Mouse (Mus musculus) heart, postnatal 10 days (tissue): ENCODE results near the gene Hlf. TPM values are rescaled to one million over a fixed set of nuclear protein-coding genes. Genes with fewer than 3 reads are reported as not detected.

Experiments
- DNase-seq, 2 experiments: peaks; one replicate each; pipeline ENCODE4 v3.0.0; 2021
- intact Hi-C: fragments of 180-260 bp; cut with DNase I; formaldehyde crosslinking; loops from one replicate; pipeline ENCODE4 v1.15.1; 2025
- total RNA-seq, 2 experiments: library from RNA; stranded (reverse); gene quantifications; 2 replicates each; pipeline ENCODE4 v1.2.3; 2021

The Hlf gene
- total RNA-seq, result 10 to 100 TPM; 15.7 to 22.1 TPM

GRCm38 (mm10) chr11:90390817-90391173 lies at the start of gene Hlf:
Hlf (minus strand) TSS chr11:90390895.
- intact Hi-C loops, result loop anchor here (1.0 to 5.0 kb wide), 2 partner anchors 27 to 208 kb away; no protein-coding TSS in a partner anchor
- peak; percentile 90 for DNase-seq

GRCm38 (mm10) chr11:90438768-90439167 lies 48.1 kb upstream of the Hlf start:
- intact Hi-C loops, result no loop called here
- no peak for DNase-seq

- DNase-seq, result no peak
- intact Hi-C loops, result no loop called here
Observed at GRCm38 (mm10) chr11:90425207-90425525, 34.5 kb upstream of the Hlf start.

GRCm38 (mm10) chr11:90424334-90425206 lies 33.9 kb upstream of the Hlf start:
- intact Hi-C loops, result no loop called here
- DNase-seq, result no peak

- intact Hi-C loops, result no loop called here
- no peak for DNase-seq
Observed at GRCm38 (mm10) chr11:90423896-90424295, 33.2 kb upstream of the Hlf start.

GRCm38 (mm10) chr11:90419706-90420105 lies 29.0 kb upstream of the Hlf start:
- intact Hi-C loops, result no loop called here
- no peak for DNase-seq

- intact Hi-C loops, result loop anchor here (1.0 kb wide), 1 partner anchor 27 kb away; no protein-coding TSS in a partner anchor
- peak; percentile 98 to 99 for DNase-seq
Observed at GRCm38 (mm10) chr11:90417921-90418320, 27.2 kb upstream of the Hlf start.

GRCm38 (mm10) chr11:90417011-90417410 lies 26.3 kb upstream of the Hlf start:
- intact Hi-C loops, result loop anchor here (1.0 kb wide), 1 partner anchor 26 kb away; no protein-coding TSS in a partner anchor
- DNase-seq, result peak in 1 of 2 experiments; percentile 2

- intact Hi-C loops, result no loop called here
- no peak for DNase-seq
Observed at GRCm38 (mm10) chr11:90398850-90399249, 8.2 kb upstream of the Hlf start.

- no peak for DNase-seq
- intact Hi-C loops, result loop anchor here (1.0 to 5.0 kb wide), 3 partner anchors 23 to 209 kb away; no protein-coding TSS in a partner anchor
Observed at GRCm38 (mm10) chr11:90391271-90392185, 833 bp upstream of the Hlf start.

- DNase-seq, result peak in 1 of 2 experiments; percentile 20
- intact Hi-C loops, result loop anchor here (5.0 kb wide), 2 partner anchors 73 to 208 kb away; no protein-coding TSS in a partner anchor
Observed at GRCm38 (mm10) chr11:90389902-90390816, 536 bp downstream of the Hlf start.

GRCm38 (mm10) chr11:90389174-90389901 lies 1.4 kb downstream of the Hlf start:
- intact Hi-C loops, result loop anchor here (5.0 kb wide), 1 partner anchor 72 kb away; no protein-coding TSS in a partner anchor
- DNase-seq, result peak; percentile 46 to 50

- intact Hi-C loops, result loop anchor here (5.0 kb wide), 1 partner anchor 70 kb away; no protein-coding TSS in a partner anchor
- DNase-seq, result no peak
Observed at GRCm38 (mm10) chr11:90387501-90388440, 2.9 kb downstream of the Hlf start.

- DNase-seq, result peak; percentile 83 to 84
- intact Hi-C loops, result loop anchor here (5.0 kb wide), 1 partner anchor 125 kb away; no protein-coding TSS in a partner anchor
Observed at GRCm38 (mm10) chr11:90382005-90382611, 8.6 kb downstream of the Hlf start.

- intact Hi-C loops, result loop anchor here (5.0 kb wide), 1 partner anchor 124 kb away; no protein-coding TSS in a partner anchor
Observed at GRCm38 (mm10) chr11:90381113-90381512, 9.6 kb downstream of the Hlf start.

GRCm38 (mm10) chr11:90380131-90380685 lies 10.5 kb downstream of the Hlf start:
- intact Hi-C loops, result loop anchor here (5.0 kb wide), 1 partner anchor 123 kb away; no protein-coding TSS in a partner anchor
- DNase-seq, result no peak

More at GRCm38 (mm10) chr11:90381113-90381512, 9.6 kb downstream of the Hlf start:
- DNase-seq, result peak in 1 of 2 experiments; percentile 23

- DNase-seq, result no peak
- intact Hi-C loops, result no loop called here
Observed at GRCm38 (mm10) chr11:90378008-90378407, 12.7 kb downstream of the Hlf start.
